Mouse (Mus musculus) olfactory bulb, adult 2 months (tissue): Measurements from ENCODE around the gene Gfpt1.

Experiments
- CTCF ChIP-seq: fragments of 200-500 bp; IDR thresholded peaks from 2 replicates; pipeline ENCODE4 v1.5.1; 2012; ENCODE audit warnings: low read depth, mild to moderate bottlenecking, low read length, moderate library complexity; ENCODE audit not compliant: insufficient read depth
- POLR2A ChIP-seq: fragments of 200-500 bp; IDR thresholded peaks from 2 replicates; pipeline ENCODE4 v1.6.1; 2012; ENCODE audit warnings: mild to moderate bottlenecking, low read depth, low read length, moderate library complexity; ENCODE audit not compliant: insufficient read depth

DNA sequence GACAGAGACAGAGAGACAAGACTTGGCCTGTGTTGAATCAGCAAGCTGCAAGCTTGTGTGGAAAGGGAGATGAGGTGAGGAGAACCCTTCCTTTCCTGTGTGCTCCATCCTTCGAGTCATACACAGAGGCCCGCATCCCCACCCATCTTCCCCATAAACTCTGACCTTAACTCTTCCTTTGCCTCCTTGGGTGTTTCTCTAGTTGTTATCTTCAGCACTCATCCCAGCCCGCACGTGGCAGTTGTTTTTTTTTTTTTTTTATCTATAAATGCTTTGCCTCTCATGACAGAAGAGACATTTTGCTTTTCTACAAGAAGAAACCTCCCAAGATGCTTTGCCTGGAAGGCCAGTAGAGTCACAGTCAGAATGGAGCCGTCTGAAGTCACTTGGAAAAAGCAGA is 95.8 kb downstream of the Gfpt1 start:
- TF ChIP-seq POLR2A: no peak
- no peak for TF ChIP-seq CTCF
